Comparison of ENCODE assay signal across 8 mouse cellular contexts in genomic region chr8:109536703-109537102, GRCm38 (mm10). TPM values are rescaled to one million over a fixed set of nuclear protein-coding genes. Genes with fewer than 3 reads are reported as not detected.
A peak's percentile ranks its signal among the peaks of the same experiment; 100 is the strongest.
DNase-seq lines count a peak whose midpoint lies in the region; ATAC-seq and TF ChIP-seq lines count a peak whose summit lies in the region.

No protein-coding gene starts in this region.

- ATAC-seq in embryonic facial prominence, embryonic 14.5 days (ENCODE audit: low read depth), result peak; percentile 85; the same call in 1 of the 2 replicates
- peak; percentile 92 for ATAC-seq in kidney, embryonic 16.5 days (ENCODE audit: low FRiP score, low TSS enrichment)
- peak; percentile 39; the same call in 1 of the 2 replicates for ATAC-seq in stomach, embryonic 15.5 days (ENCODE audit: insufficient read depth, low FRiP score, low read depth)

- no peaks in the 10 kb centered on the region for H3K27me3 ChIP-seq in embryonic facial prominence, embryonic 14.5 days (replicated peaks; ENCODE audit: control insufficient read depth, insufficient read depth, low read length)
- peaks cover 4% of the 10 kb centered on the region; the same call in 1 of the 2 replicates for H3K27me3 ChIP-seq in heart, embryonic 10.5 days (ENCODE audit: insufficient read depth, poor library complexity, severe bottlenecking)
- no peaks in the 10 kb centered on the region for H3K27me3 ChIP-seq in kidney, embryonic 16.5 days (ENCODE audit: insufficient read depth, low read length)
- no peaks in the 10 kb centered on the region for H3K27me3 ChIP-seq in liver, adult 2 months (ENCODE audit: control insufficient read depth, insufficient read depth, low read length)
- no peaks in the 10 kb centered on the region for H3K27me3 ChIP-seq in stomach, embryonic 15.5 days (replicated peaks)

- no peaks in the 10 kb centered on the region for H3K4me1 ChIP-seq in embryonic facial prominence, embryonic 14.5 days (ENCODE audit: control insufficient read depth, insufficient read depth, low read length)
- H3K4me1 ChIP-seq in heart, embryonic 10.5 days, result peaks cover 12% of the 10 kb centered on the region
- no peaks in the 10 kb centered on the region for H3K4me1 ChIP-seq in kidney, embryonic 16.5 days (ENCODE audit: insufficient read depth, low read length)
- no peaks in the 10 kb centered on the region for H3K4me1 ChIP-seq in liver, adult 2 months (ENCODE audit: control insufficient read depth, insufficient read depth, low read length)
- H3K4me1 ChIP-seq in stomach, embryonic 15.5 days, result no peaks in the 10 kb centered on the region

- TF ChIP-seq POLR2A in liver, adult 2 months (IDR thresholded peaks at IDR 0.05; ENCODE audit: extremely low read depth, insufficient read depth, low read length), result no peak

- no peaks in the 10 kb centered on the region for H3K9me3 ChIP-seq in embryonic facial prominence, embryonic 14.5 days (ENCODE audit: control insufficient read depth, low read length)
- no peaks in the 10 kb centered on the region for H3K9me3 ChIP-seq in heart, embryonic 10.5 days
- no peaks in the 10 kb centered on the region for H3K9me3 ChIP-seq in kidney, embryonic 16.5 days (ENCODE audit: low read length)
- H3K9me3 ChIP-seq in stomach, embryonic 15.5 days, result no peaks in the 10 kb centered on the region

- peak overlapping the region; percentile 53; the same call in 1 of the 2 replicates for H3K9ac ChIP-seq in embryonic facial prominence, embryonic 14.5 days (ENCODE audit: low read depth, low read length)
- 0 out of 2 replicates have a peak overlapping the region, but pooled peaks have one; percentile 36 for H3K9ac ChIP-seq in kidney, embryonic 16.5 days (replicated peaks; ENCODE audit: low read length)
- no peak overlapping the region for H3K9ac ChIP-seq in liver, adult 2 months (ENCODE audit: low read depth, low read length)
- H3K9ac ChIP-seq in stomach, embryonic 15.5 days, result no peak overlapping the region

- 7% methylated on average over 5 of the region's 5 CpGs for WGBS in embryonic facial prominence, embryonic 14.5 days
- WGBS in heart, embryonic 10.5 days, result 3% methylated on average over 5 of the region's 5 CpGs
- WGBS in kidney, embryonic 16.5 days, result 0% methylated on average over 5 of the region's 5 CpGs
- WGBS in liver, adult 2 months, result 8% methylated on average over 5 of the region's 5 CpGs
- WGBS in stomach, embryonic 15.5 days, result 7% methylated on average over 4 of the region's 5 CpGs

- H3K79me2 ChIP-seq in liver, adult 2 months (ENCODE audit: control insufficient read depth, insufficient read depth, low read length), result no peaks in the 10 kb centered on the region

- peak; percentile 76 for DNase-seq in 416B (ENCODE audit: low read depth)
- DNase-seq in adrenal gland, postnatal 4 days (ENCODE audit: low spot score in 2 of 2), result peak; percentile 55 to 63
- DNase-seq in embryonic facial prominence, embryonic 14.5 days (ENCODE audit: low spot score), result peak; percentile 78
- DNase-seq in heart, embryonic 10.5 days (ENCODE audit: low spot score), result peak; percentile 92
- peak; percentile 37 for DNase-seq in liver, adult 2 months (ENCODE audit: extremely low read depth, low read depth, low spot score)
- peak; percentile 27 to 58 for DNase-seq in natural killer cell, adult 2 months (ENCODE audit: low spot score in 2 of 2)

- peak; percentile 83 for TF ChIP-seq CTCF in liver, adult 2 months (IDR thresholded peaks at IDR 0.05; ENCODE audit: low read depth, low read length)

- H3K27ac ChIP-seq in embryonic facial prominence, embryonic 14.5 days (replicated peaks; ENCODE audit: low read depth, low read length), result no peak overlapping the region
- H3K27ac ChIP-seq in heart, embryonic 10.5 days, result peak overlapping the region; percentile 84
- no peak overlapping the region for H3K27ac ChIP-seq in kidney, embryonic 16.5 days (ENCODE audit: low read length)
- no peak overlapping the region for H3K27ac ChIP-seq in liver, adult 2 months (replicated peaks; ENCODE audit: insufficient read depth, low read depth, low read length)
- no peak overlapping the region for H3K27ac ChIP-seq in stomach, embryonic 15.5 days

- H3K4me3 ChIP-seq in embryonic facial prominence, embryonic 14.5 days (ENCODE audit: low read depth, low read length), result peak overlapping the region; percentile 24
- peak overlapping the region; percentile 28; the same call in 1 of the 2 replicates for H3K4me3 ChIP-seq in heart, embryonic 10.5 days
- H3K4me3 ChIP-seq in kidney, embryonic 16.5 days (ENCODE audit: low read length), result peak overlapping the region; percentile 23; the same call in 1 of the 2 replicates
- H3K4me3 ChIP-seq in liver, adult 2 months (ENCODE audit: insufficient read depth, low read depth, low read length), result no peak overlapping the region
- H3K4me3 ChIP-seq in stomach, embryonic 15.5 days (replicated peaks), result 0 out of 2 replicates have a peak overlapping the region, but pooled peaks have one; percentile 12

- peak overlapping the region; percentile 46 for H3K4me2 ChIP-seq in embryonic facial prominence, embryonic 14.5 days (ENCODE audit: low read depth, low read length)
- H3K4me2 ChIP-seq in kidney, embryonic 16.5 days (replicated peaks; ENCODE audit: low read depth, low read length), result peak overlapping the region; percentile 45
- peak overlapping the region; percentile 26; the same call in 1 of the 2 replicates for H3K4me2 ChIP-seq in stomach, embryonic 15.5 days

- no peaks in the 10 kb centered on the region for H3K36me3 ChIP-seq in embryonic facial prominence, embryonic 14.5 days (ENCODE audit: control insufficient read depth, insufficient read depth, low read length)
- no peaks in the 10 kb centered on the region for H3K36me3 ChIP-seq in heart, embryonic 10.5 days
- H3K36me3 ChIP-seq in kidney, embryonic 16.5 days (ENCODE audit: insufficient read depth, low read length), result no peaks in the 10 kb centered on the region
- H3K36me3 ChIP-seq in liver, adult 2 months (ENCODE audit: control insufficient read depth, insufficient read depth, low read length), result no peaks in the 10 kb centered on the region
- H3K36me3 ChIP-seq in stomach, embryonic 15.5 days, result no peaks in the 10 kb centered on the region

RNA-seq across cellular contexts. Expression of gene Dhx38, which starts 29.0 kb away (rescaled TPM):
- total RNA-seq in adrenal gland, postnatal 4 days (2021), result 10 to 100 TPM; 32.9 to 35.9 TPM
- polyA plus RNA-seq in embryonic facial prominence, embryonic 14.5 days (2014; fragmentation: Nextera tagmentation; extraction: Ambion mirVana), result 17.4 and 19.5 TPM in 2 replicates
- 24.7 and 26.1 TPM in 2 replicates for polyA plus RNA-seq in heart, embryonic 10.5 days (2016; fragmentation: Nextera tagmentation; extraction: Ambion mirVana)
- 27.4 and 31.3 TPM in 2 replicates for polyA plus RNA-seq in kidney, embryonic 16.5 days (2015; fragmentation: Nextera tagmentation; extraction: Ambion mirVana)
- 6.9 and 8.7 TPM in 2 replicates for total RNA-seq in liver, adult 2 months (2014; rRNA removed)
- 8.3 and 10.2 TPM in 2 replicates for polyA plus RNA-seq in liver, adult 2 months (2012; rRNA removed)
- 19.0 and 21.5 TPM in 2 replicates for polyA plus RNA-seq in stomach, embryonic 15.5 days (2015; fragmentation: Nextera tagmentation; extraction: Ambion mirVana)

RNA-seq across cellular contexts. Expression of gene Txnl4b, which starts 29.0 kb away (rescaled TPM):
- total RNA-seq in adrenal gland, postnatal 4 days (2021), result 10 to 100 TPM; 13.3 to 13.8 TPM
- 23.5 and 25.4 TPM in 2 replicates for polyA plus RNA-seq in embryonic facial prominence, embryonic 14.5 days (2014; fragmentation: Nextera tagmentation; extraction: Ambion mirVana)
- polyA plus RNA-seq in heart, embryonic 10.5 days (2016; fragmentation: Nextera tagmentation; extraction: Ambion mirVana), result 18.5 and 20.0 TPM in 2 replicates
- polyA plus RNA-seq in kidney, embryonic 16.5 days (2015; fragmentation: Nextera tagmentation; extraction: Ambion mirVana), result 28.9 and 29.4 TPM in 2 replicates
- 9.7 and 9.9 TPM in 2 replicates for total RNA-seq in liver, adult 2 months (2014; rRNA removed)
- 5.3 and 6.6 TPM in 2 replicates for polyA plus RNA-seq in liver, adult 2 months (2012; rRNA removed)
- 22.1 and 23.3 TPM in 2 replicates for polyA plus RNA-seq in stomach, embryonic 15.5 days (2015; fragmentation: Nextera tagmentation; extraction: Ambion mirVana)

RNA-seq across cellular contexts. Expression of gene Hp, which starts 42.3 kb away (rescaled TPM):
- total RNA-seq in adrenal gland, postnatal 4 days (2021), result 100 to 1,000 TPM in 1 of 2 experiments, 10 to 100 TPM in 1; 21.3 to 285 TPM
- 2.3 and 4.3 TPM in 2 replicates for polyA plus RNA-seq in embryonic facial prominence, embryonic 14.5 days (2014; fragmentation: Nextera tagmentation; extraction: Ambion mirVana)
- polyA plus RNA-seq in heart, embryonic 10.5 days (2016; fragmentation: Nextera tagmentation; extraction: Ambion mirVana), result 0.44 and 0.99 TPM in 2 replicates
- polyA plus RNA-seq in kidney, embryonic 16.5 days (2015; fragmentation: Nextera tagmentation; extraction: Ambion mirVana), result 4.9 and 8.2 TPM in 2 replicates
- 2,096 and 2,327 TPM in 2 replicates for total RNA-seq in liver, adult 2 months (2014; rRNA removed)
- 2,417 and 2,600 TPM in 2 replicates for polyA plus RNA-seq in liver, adult 2 months (2012; rRNA removed)
- 12.6 and 14.8 TPM in 2 replicates for polyA plus RNA-seq in stomach, embryonic 15.5 days (2015; fragmentation: Nextera tagmentation; extraction: Ambion mirVana)

RNA-seq across cellular contexts. Expression of gene Pmfbp1, which starts 42.9 kb away (rescaled TPM):
- total RNA-seq in adrenal gland, postnatal 4 days (2021), result not detected
- polyA plus RNA-seq in embryonic facial prominence, embryonic 14.5 days (2014; fragmentation: Nextera tagmentation; extraction: Ambion mirVana), result 0.08 and 0.38 TPM in 2 replicates
- 0.08 and 0.15 TPM in 2 replicates for polyA plus RNA-seq in heart, embryonic 10.5 days (2016; fragmentation: Nextera tagmentation; extraction: Ambion mirVana)
- polyA plus RNA-seq in kidney, embryonic 16.5 days (2015; fragmentation: Nextera tagmentation; extraction: Ambion mirVana), result 0.11 and 0.13 TPM in 2 replicates
- not detected in 2 replicates for total RNA-seq in liver, adult 2 months (2014; rRNA removed)
- 0.02 TPM in 1 of 2 replicates, not detected in the other for polyA plus RNA-seq in liver, adult 2 months (2012; rRNA removed)
- not detected in 2 replicates for polyA plus RNA-seq in stomach, embryonic 15.5 days (2015; fragmentation: Nextera tagmentation; extraction: Ambion mirVana)

Comparison
In these comparisons a context has a peak if more than half of its experiments do, and no peak if none do; other contexts are left out.
1. DNase-seq: peak in every context shown above with its lines; median percentile 92 in heart, embryonic 10.5 days; 78 in embryonic facial prominence, embryonic 14.5 days; 76 in 416B; 59 in adrenal gland, postnatal 4 days; 42 in natural killer cell, adult 2 months; 37 in liver, adult 2 months.
2. ATAC-seq: peak in every context shown above with its lines; median percentile 92 in kidney, embryonic 16.5 days; 85 in embryonic facial prominence, embryonic 14.5 days; 39 in stomach, embryonic 15.5 days.
3. H3K9ac ChIP-seq: peak in embryonic facial prominence, embryonic 14.5 days (single experiment) and kidney, embryonic 16.5 days (single experiment); none in liver, adult 2 months (single experiment) and stomach, embryonic 15.5 days (single experiment).
4. RNA of gene Hp, which starts 42.3 kb away (polyA plus RNA-seq): 2,417 to 2,600 TPM in liver, adult 2 months; 12.6 to 14.8 TPM in stomach, embryonic 15.5 days, 4.9 to 8.2 TPM in kidney, embryonic 16.5 days, 2.3 to 4.3 TPM in embryonic facial prominence, embryonic 14.5 days and 0.44 to 0.99 TPM in heart, embryonic 10.5 days; every median in the first group is over 100 times any median in the second.
5. Peak in every context shown above with its lines, with median percentiles within 50 percentile points of each other: H3K4me2 ChIP-seq.